In the genomic region with DNA sequence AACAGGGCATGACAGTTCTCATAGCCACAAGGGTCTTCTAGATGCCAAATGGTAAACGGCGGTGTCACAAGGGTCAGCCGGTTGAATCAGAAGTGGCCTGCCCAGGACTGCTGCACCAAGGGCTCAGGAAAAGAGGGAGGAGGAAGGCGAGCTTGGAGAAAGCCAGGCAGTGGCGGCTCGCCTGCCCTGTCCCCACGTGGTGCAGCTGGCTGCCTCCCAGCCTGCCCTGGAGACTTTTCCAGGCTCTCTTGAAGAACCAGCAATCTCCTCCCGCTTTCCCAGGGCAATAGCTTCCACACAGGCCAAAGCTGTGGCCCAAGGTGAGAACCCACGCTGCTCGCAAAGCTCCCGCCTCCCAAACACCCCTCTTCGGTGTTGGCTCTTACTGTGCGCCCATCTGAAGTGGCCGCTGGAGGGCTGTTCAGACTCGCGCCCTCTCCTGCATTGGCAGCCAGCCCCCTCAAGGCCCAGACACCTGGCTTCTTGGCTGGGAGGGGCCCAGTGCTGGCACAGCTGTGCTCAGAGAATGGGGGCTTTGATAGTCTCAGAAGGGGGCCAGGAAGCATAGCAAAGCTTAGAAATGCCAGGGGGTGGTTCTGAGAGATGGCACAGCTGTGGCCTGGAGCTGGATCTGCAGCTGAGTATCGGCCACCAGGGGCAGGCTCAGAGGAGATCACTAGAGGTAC, we compare ENCODE assay signal across 10 mouse cellular contexts. TPM values are rescaled to one million over a fixed set of nuclear protein-coding genes. Genes with fewer than 3 reads are reported as not detected.
DNase-seq lines count a peak whose midpoint lies in the region; ATAC-seq lines count a peak whose summit lies in the region.
"Had no signal": no experiment of that assay in that cellular context is flagged by ENCODE, and none has a peak within 500 bp of the region (broad histone marks: within the 10 kb centered on the region; RNA-seq: fewer than 3 reads in every experiment).

No protein-coding gene starts in this region.

- WGBS in lung, embryonic 16.5 days, result 2% methylated on average over 17 of the region's 17 CpGs
- WGBS in kidney, embryonic 16.5 days, result 3% methylated on average over 17 of the region's 17 CpGs

- H3K27me3 ChIP-seq in lung, embryonic 16.5 days (ENCODE audit: control insufficient read depth, insufficient read depth, low read depth, low read length), result peaks cover 62% of the 10 kb centered on the region
- H3K27me3 ChIP-seq in kidney, embryonic 16.5 days (ENCODE audit: insufficient read depth, low read length), result peaks cover 64% of the 10 kb centered on the region

- no peak overlapping the region for H3K27ac ChIP-seq in lung, embryonic 16.5 days (ENCODE audit: low read length)
- H3K27ac ChIP-seq in kidney, embryonic 16.5 days (ENCODE audit: low read length), result no peak overlapping the region

- H3K4me3 ChIP-seq in lung, embryonic 16.5 days (ENCODE audit: low read length), result no peak overlapping the region
- H3K4me3 ChIP-seq in kidney, embryonic 16.5 days (ENCODE audit: low read length), result no peak overlapping the region

- no peaks in the 10 kb centered on the region for H3K9me3 ChIP-seq in lung, embryonic 16.5 days (ENCODE audit: control insufficient read depth, low read length)
- peaks cover 5% of the 10 kb centered on the region; the same call in 1 of the 2 replicates for H3K9me3 ChIP-seq in kidney, embryonic 16.5 days (ENCODE audit: low read length)

- H3K36me3 ChIP-seq in lung, embryonic 16.5 days (ENCODE audit: control insufficient read depth, insufficient read depth, low read length), result no peaks in the 10 kb centered on the region
- H3K36me3 ChIP-seq in kidney, embryonic 16.5 days (ENCODE audit: insufficient read depth, low read length), result no peaks in the 10 kb centered on the region

- H3K4me1 ChIP-seq in lung, embryonic 16.5 days (replicated peaks; ENCODE audit: control insufficient read depth, insufficient read depth, low read length), result peaks cover 18% of the 10 kb centered on the region
- H3K4me1 ChIP-seq in kidney, embryonic 16.5 days (ENCODE audit: insufficient read depth, low read length), result peaks cover 12% of the 10 kb centered on the region

- H3K9ac ChIP-seq in lung, embryonic 16.5 days (ENCODE audit: low read length), result no peak overlapping the region
- H3K9ac ChIP-seq in kidney, embryonic 16.5 days (replicated peaks; ENCODE audit: low read length), result no peak overlapping the region

- peak overlapping the region; percentile 12; the same call in 1 of the 2 replicates for H3K4me2 ChIP-seq in lung, embryonic 16.5 days (ENCODE audit: low read depth, low read length)
- H3K4me2 ChIP-seq in kidney, embryonic 16.5 days (replicated peaks; ENCODE audit: low read depth, low read length), result no peak overlapping the region

- peak; percentile 16 to 28 for DNase-seq in cerebellum, postnatal 36 days
- DNase-seq in cerebellum, adult 9-10 months, result no peak
- peak; percentile 70 to 77 for DNase-seq in right cerebral cortex, postnatal 10 days (ENCODE audit: low spot score in 2 of 2)
- DNase-seq in right cerebral cortex, postnatal 36 days (ENCODE audit: low spot score in 2 of 2), result no peak
- peak; percentile 54 for DNase-seq in thymus, postnatal 4 days
- no peak for DNase-seq in layer of hippocampus, adult 18-20 months (ENCODE audit: low spot score in 2 of 2)
- DNase-seq: B cell, adult 2 months had no signal

- peak; percentile 87 for ATAC-seq in lung, embryonic 16.5 days (ENCODE audit: low read depth)
- ATAC-seq in kidney, embryonic 16.5 days (ENCODE audit: low FRiP score, low TSS enrichment), result no peak

RNA-seq across cellular contexts. Expression of gene Bcan, which starts 2.4 kb away (rescaled TPM):
- 0.44 and 0.54 TPM in 2 replicates for polyA plus RNA-seq in lung, embryonic 16.5 days (2015; fragmentation: Nextera tagmentation; extraction: Ambion mirVana)
- 100 to 1,000 TPM; 281 to 298 TPM for total RNA-seq in layer of hippocampus, adult 18-20 months (2021)
- 0.10 TPM in 1 of 2 replicates, not detected in the other for polyA plus RNA-seq in kidney, embryonic 16.5 days (2015; fragmentation: Nextera tagmentation; extraction: Ambion mirVana)

RNA-seq across cellular contexts. Expression of gene Hapln2, which starts 24.9 kb away (rescaled TPM):
- 0.10 and 0.28 TPM in 2 replicates for polyA plus RNA-seq in lung, embryonic 16.5 days (2015; fragmentation: Nextera tagmentation; extraction: Ambion mirVana)
- 10 to 100 TPM; 33.0 to 33.4 TPM for total RNA-seq in layer of hippocampus, adult 18-20 months (2021)
- polyA plus RNA-seq in kidney, embryonic 16.5 days (2015; fragmentation: Nextera tagmentation; extraction: Ambion mirVana), result 0.13 and 0.16 TPM in 2 replicates
- polyA plus RNA-seq: neural tube, embryonic 11.5 days had no signal

RNA-seq across cellular contexts. Expression of gene Nes, which starts 31.6 kb away (rescaled TPM):
- polyA plus RNA-seq in lung, embryonic 16.5 days (2015; fragmentation: Nextera tagmentation; extraction: Ambion mirVana), result 15.5 and 15.6 TPM in 2 replicates
- 1 to 10 TPM; 3.6 to 4.7 TPM for total RNA-seq in layer of hippocampus, adult 18-20 months (2021)
- 25.7 and 26.6 TPM in 2 replicates for polyA plus RNA-seq in kidney, embryonic 16.5 days (2015; fragmentation: Nextera tagmentation; extraction: Ambion mirVana)

RNA-seq across cellular contexts. Expression of gene Gpatch4, which starts 40.5 kb away (rescaled TPM):
- 22.4 and 25.6 TPM in 2 replicates for polyA plus RNA-seq in lung, embryonic 16.5 days (2015; fragmentation: Nextera tagmentation; extraction: Ambion mirVana)
- total RNA-seq in layer of hippocampus, adult 18-20 months (2021), result 10 to 100 TPM; 16.3 to 16.5 TPM
- 35.2 and 42.8 TPM in 2 replicates for polyA plus RNA-seq in kidney, embryonic 16.5 days (2015; fragmentation: Nextera tagmentation; extraction: Ambion mirVana)

RNA-seq across cellular contexts. Expression of gene Crabp2, which starts 54.0 kb away (rescaled TPM):
- polyA plus RNA-seq in lung, embryonic 16.5 days (2015; fragmentation: Nextera tagmentation; extraction: Ambion mirVana), result 4.7 and 4.9 TPM in 2 replicates
- 1 to 10 TPM; 1.4 to 2.6 TPM for total RNA-seq in layer of hippocampus, adult 18-20 months (2021)
- 62.0 and 67.8 TPM in 2 replicates for polyA plus RNA-seq in kidney, embryonic 16.5 days (2015; fragmentation: Nextera tagmentation; extraction: Ambion mirVana)

Comparison
In these comparisons a context has a peak if more than half of its experiments do, and no peak if none do; other contexts are left out.
1. DNase-seq: peak in cerebellum, postnatal 36 days (2 of 2), right cerebral cortex, postnatal 10 days (2 of 2) and thymus, postnatal 4 days (single experiment); none in cerebellum, adult 9-10 months (single experiment), right cerebral cortex, postnatal 36 days (0 of 2) and layer of hippocampus, adult 18-20 months (0 of 2).